Mouse (Mus musculus) testis, postnatal 14 days (tissue): Measurements from ENCODE around the gene Wt1.
A peak's percentile ranks its signal among the peaks of the same experiment; 100 is the strongest.

Experiments used
- DNase-seq: peaks from one replicate; pipeline ENCODE4 v3.0.0; 2021; ENCODE audit warnings: low spot score

Gene Wt1

GRCm38 (mm10) chr2:105185768-105186529 lies 59.6 kb downstream of the Wt1 start:
- no peak for DNase-seq

GRCm38 (mm10) chr2:105186591-105186990 lies 60.3 kb downstream of the Wt1 start:
- no peak for DNase-seq

- no peak for DNase-seq
Observed at GRCm38 (mm10) chr2:105188182-105188581, 61.9 kb downstream of the Wt1 start.

DNA sequence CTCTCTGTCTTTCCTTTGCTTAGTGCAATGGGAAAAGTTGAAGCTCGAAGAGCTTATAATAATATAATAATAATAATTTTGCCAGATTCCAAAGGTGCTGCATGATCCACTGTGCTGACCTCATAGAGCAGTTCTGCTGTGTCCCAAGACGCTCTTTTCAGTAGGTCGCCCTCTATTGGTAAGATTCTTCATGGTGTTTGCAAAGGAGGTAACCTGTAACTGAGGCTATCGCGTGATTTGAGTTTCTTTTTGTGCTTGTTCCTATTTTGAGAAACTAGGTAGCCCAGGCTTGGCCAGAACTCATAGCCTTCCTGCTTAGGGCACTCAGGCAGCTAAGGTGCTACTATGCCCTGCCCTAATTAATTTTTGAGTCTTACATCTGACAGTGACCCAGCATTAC lies 63.0 kb downstream of the Wt1 start:
- DNase-seq = no peak

DNA sequence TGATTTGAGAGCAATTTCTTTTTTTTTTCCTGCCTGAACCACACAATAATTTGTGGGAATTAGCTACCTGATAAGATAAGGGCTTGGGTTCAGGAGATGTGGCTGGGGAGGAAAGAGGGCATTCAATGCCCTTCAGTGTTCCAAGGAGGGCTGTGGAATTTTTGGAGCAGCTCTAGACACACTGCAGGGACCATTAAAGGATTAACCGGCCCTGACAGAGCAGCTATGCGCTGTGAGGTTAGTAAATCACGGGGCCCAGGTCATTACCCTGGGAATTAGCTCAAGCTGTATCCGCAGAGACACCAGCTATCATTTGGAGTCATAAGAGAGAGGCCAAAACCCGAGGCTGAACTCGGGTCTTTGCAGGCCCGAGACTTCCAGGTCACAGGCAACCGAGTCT lies 73.8 kb downstream of the Wt1 start:
- DNase-seq = no peak

DNA sequence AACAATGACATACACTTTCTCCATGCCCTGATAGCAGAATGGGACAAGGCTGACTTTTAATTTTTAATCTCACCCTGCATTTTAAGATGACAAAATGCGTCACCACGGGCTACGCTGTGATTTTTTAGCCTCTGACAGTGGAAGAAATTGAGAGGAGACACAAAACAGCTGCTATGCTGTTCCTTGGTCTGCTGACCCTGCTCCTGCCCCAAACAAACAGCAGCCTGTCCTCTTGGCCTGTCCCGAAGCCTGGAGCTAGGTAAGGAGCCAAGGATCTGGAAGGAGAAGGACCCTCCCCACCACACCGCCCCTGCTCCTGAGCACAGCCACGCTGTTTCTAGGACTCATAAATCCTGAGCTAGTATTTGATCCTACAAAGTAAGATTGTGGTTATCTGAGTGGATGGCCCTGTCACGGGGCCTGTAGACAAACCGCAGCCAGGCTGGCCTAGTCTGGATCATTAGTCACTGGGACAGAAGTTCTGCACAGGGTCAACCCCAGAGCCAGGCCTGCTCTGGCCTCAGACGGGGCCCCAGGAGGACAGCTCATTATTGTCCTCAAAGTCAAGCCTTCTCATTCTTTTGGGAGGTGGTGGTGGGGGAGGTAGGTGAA lies 80.3 kb downstream of the Wt1 start:
- DNase-seq = no peak

DNA sequence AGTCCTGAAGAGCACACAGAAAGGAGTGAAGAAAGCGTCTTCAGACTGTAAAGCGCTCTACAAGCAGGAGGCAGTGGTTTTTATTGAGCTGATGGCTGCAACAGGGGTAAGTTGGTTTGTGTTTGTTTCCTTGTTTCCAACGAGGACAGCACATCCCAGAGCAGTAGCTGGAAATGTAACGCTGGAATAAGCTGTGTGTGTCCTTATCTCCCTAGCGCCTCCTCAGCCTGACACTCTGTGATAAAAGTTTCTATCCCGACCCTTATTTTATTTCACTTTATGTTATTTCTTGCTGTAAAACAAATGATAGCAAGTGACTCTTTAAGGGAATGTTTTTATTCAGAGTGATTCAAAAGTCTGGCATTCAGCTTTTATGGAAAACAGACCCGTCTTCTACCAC lies 86.5 kb downstream of the Wt1 start:
- DNase-seq = peak; percentile 15

DNA sequence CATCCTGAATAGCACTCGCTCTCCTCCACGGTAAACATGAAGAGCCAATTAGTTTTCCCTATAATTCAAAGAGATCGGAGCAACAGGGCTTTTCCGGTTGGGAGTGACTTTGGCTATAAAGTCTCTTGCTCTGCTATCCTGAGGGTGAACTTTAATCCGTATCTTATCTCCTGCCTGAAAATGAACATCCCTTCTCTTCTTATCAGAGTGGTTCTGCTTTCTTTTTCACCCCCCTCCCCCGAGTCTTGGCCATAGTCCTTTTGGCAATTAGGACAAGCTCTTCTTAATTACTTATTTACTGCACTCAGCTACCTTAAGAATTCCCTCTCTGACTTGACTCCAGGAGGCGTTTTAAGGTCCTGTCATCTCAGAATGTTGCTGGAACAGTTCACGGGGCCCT lies 89.6 kb downstream of the Wt1 start:
- no peak for DNase-seq

GRCm38 (mm10) chr2:105219229-105219628 lies 92.9 kb downstream of the Wt1 start:
- DNase-seq = no peak

- no peak for DNase-seq
Observed at GRCm38 (mm10) chr2:105219664-105220063, 93.3 kb downstream of the Wt1 start.

DNA sequence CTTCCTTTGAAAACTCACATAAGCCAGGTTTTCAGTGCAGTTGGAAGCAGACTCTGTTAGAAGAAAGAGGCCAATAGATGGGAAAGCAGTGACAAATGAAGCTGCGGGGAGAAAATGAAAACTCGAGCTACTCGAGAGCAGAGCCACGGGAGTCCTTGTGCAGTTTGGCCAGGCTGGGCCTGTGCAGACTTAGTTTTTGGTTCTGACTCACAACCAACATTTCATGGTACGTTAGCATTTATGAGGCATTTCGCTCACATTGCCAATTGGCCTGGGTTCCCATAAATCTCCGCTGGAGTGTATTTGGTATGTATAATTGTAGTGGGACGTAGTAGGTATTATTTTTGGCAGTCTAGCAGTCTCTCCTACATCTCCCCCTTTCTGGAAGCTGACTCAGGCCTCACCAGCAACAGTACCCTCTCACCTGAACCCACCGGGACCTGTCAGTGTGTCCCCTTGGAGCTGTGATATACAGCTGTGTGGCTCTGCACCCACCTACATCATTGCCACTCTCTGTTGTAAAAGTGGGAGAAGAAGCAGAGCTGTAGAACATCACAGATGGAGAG lies 94.5 kb downstream of the Wt1 start:
- DNase-seq = no peak
